Mouse (Mus musculus): ENCODE measurements around the gene Ubash3b.

DNA sequence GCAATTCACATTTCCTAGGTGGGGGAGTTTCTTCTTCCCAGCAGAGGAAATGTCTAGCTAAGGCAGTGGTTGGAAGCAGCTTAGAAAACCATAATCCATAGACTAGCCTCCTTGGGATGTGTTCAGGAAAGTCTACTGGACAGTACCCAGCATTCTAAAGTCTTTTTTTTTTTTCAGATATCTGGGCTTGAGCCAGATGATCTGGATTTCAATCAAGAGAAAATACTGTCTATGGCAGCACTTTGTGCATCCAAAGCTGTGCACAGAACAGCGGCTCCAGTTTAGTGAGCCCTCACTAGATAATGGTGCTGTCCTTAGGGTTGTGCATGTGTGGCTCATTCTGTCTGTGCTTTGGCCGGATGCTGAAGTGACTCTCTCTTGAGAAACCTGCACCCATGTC lies 2.3 kb downstream of the Ubash3b start:
- TF ChIP-seq CTCF (IDR thresholded peaks at IDR 0.05; ENCODE audit: extremely low read depth, insufficient read length, insufficient replicate concordance, low read depth, low read length) (no peak), POLR2A (IDR thresholded peaks at IDR 0.05; ENCODE audit: low read depth, low read length) (no peak)
